Mouse (Mus musculus): ENCODE measurements around the gene Hgd. TPM values are rescaled to one million over a fixed set of nuclear protein-coding genes. Genes with fewer than 3 reads are reported as not detected.

Gene Hgd
- total RNA-seq, 2 experiments from 2014 or later: 0.54 TPM; not detected in 1

DNA sequence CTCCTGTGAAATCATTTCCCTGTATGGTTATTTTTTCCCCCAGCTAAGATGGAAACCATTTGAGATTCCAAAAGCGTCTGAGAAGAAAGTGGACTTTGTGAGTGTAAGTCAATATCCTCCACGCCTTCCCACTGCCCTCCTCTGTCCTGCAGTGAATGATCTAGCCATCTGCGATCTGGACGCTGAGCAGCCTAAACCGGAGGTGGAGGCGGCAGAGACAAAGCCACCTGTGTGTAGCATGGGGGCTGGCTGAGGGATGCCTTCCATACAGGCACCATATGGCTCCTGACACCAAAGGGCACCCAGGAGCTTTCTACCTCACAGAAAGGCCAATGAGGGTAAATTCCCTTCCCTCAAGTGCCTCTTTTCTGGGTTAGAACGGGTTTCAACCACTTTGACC, 31.1 kb downstream of the Hgd start:
- no peak for TF ChIP-seq CTCF (IDR thresholded peaks at IDR 0.05)
- intact Hi-C loops (cut with DNase I): no loop called here
- H3K4me3 ChIP-seq: no peak overlapping the region
- H3K27ac ChIP-seq: peak overlapping the region; percentile 87
- no peak for DNase-seq (ENCODE audit: extremely low spot score in 1 of 2, low spot score in 2 of 2)

DNA sequence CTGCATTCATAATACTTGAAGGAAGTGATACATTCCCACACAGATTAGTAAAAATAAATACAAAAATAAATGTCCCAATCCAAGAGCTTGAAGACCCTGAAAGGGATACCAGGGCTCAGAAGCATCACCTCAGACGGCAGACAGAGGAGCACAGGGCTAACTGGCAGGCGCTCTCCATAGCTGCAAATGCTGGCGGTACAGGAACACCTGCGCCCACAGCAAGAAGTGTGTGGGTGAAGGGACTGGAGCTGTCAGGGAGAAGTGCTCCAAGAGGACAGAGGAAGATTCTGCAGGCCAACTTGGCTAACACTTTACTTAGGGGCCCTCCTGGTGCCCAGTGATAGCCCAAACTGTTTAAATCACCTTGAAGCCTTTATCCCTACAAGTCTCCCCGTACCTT, 32.1 kb downstream of the Hgd start:
- no peak for TF ChIP-seq CTCF (IDR thresholded peaks at IDR 0.05)
- no peak for DNase-seq (ENCODE audit: extremely low spot score in 1 of 2, low spot score in 2 of 2)
- intact Hi-C loops (cut with DNase I): no loop called here
- no peak overlapping the region for H3K4me3 ChIP-seq
- H3K27ac ChIP-seq: no peak overlapping the region; the same call in 1 of the 2 replicates

DNA sequence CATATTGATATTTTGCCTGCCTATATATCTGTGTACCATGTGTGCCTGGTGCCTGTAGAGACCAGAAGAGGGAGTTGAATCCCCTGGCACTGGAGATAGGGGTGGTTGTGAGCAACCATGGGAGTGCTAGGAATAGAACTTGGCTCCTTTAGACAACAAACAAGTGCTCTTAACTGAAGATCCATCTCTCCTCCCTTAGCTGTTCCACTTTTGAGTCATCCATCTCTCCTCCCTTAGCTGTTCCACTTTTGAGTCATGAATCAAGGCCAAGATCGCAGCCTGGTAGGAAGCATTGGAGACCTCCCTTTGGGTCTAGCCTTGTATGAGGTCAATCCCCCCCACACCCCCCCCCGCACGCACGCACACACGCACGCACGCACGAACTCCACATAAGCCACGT, 34.6 kb downstream of the Hgd start:
- peak overlapping the region; percentile 34; the same call in 1 of the 2 replicates for H3K27ac ChIP-seq
- no peak overlapping the region for H3K4me3 ChIP-seq
- intact Hi-C loops (cut with DNase I): no loop called here
- TF ChIP-seq CTCF (IDR thresholded peaks at IDR 0.05): no peak; the same call in 1 of the 2 replicates
- DNase-seq (ENCODE audit: extremely low spot score in 1 of 2, low spot score in 2 of 2): no peak

DNA sequence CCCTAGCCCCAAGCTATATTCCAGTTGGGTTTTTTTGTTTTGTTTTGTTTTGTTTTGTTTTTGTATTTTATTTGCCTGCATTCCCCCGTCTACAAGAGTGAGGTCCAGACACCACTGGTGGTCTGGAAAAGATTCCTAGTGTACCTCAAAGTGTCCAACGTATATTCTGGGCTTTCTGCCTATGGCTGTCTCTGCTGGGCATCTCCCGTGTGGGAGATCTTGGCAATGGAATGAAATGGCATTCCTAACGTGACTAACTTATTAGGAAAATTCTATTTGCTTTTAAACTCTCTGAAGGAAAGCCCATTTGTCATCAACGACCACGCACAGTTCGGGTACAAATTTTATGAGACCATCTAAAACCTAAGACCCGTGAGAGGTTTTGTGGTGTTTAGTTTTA, 35.5 kb downstream of the Hgd start:
- H3K4me3 ChIP-seq: no peak overlapping the region
- H3K27ac ChIP-seq: peak overlapping the region; percentile 84
- intact Hi-C loops (cut with DNase I): no loop called here
- no peak for DNase-seq (ENCODE audit: extremely low spot score in 1 of 2, low spot score in 2 of 2)
- no peak for TF ChIP-seq CTCF (IDR thresholded peaks at IDR 0.05)

DNA sequence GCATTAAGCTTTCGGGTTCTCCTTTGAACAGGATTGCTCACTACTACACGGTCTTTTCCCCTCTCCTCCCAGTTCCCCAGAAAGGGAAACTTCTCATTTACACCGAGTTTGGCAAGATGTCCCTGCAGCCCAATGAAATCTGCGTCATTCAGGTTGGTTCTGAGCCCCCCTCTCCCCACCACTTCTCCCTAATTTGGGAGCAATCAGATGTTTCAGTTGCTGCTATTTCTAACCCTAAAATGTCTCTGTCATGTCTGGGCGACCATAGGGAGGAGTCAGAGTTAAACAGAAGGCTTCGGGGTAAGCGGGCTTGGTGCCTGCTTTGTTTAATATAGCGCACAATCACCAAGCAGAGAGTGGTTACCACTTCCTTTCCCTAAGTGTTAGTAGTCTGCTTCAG, 36.2 kb downstream of the Hgd start:
- intact Hi-C loops (cut with DNase I): loop anchor here (2.0 kb wide), 1 partner anchor 67 kb away; no protein-coding TSS in a partner anchor
- DNase-seq (ENCODE audit: extremely low spot score in 1 of 2, low spot score in 2 of 2): no peak
- Histone ChIP-seq H3K4me3 (no peak overlapping the region), H3K27ac (peak overlapping the region; percentile 84)
- no peak for TF ChIP-seq CTCF (IDR thresholded peaks at IDR 0.05)

DNA sequence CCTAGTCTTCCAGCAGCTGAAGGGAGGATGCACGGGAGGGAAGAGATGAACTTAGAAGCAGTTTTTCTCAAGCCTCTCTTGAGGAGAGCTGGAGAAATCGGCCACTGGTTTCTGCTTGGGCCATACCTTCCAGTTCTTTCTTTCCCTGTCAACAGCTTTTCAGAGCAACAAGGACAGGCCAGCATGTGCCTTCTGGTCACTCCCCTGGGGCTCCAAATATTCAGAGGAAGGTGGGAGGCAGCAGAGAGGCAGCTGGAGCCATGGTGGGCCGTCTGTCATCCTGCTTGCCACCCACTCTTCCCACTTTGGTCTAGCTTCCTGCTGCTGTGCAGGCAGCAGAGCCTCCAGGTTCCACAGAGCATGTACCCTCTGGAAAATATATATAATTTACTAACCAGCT, 37.7 kb downstream of the Hgd start:
- DNase-seq (ENCODE audit: extremely low spot score in 1 of 2, low spot score in 2 of 2): peak; percentile 47 to 66
- no peak for TF ChIP-seq CTCF (IDR thresholded peaks at IDR 0.05)
- intact Hi-C loops (cut with DNase I): loop anchor here (1.0 to 2.0 kb wide), 2 partner anchors 65 to 85 kb away; no protein-coding TSS in a partner anchor
- no peak overlapping the region for H3K4me3 ChIP-seq
- peak overlapping the region; percentile 84 for H3K27ac ChIP-seq

DNA sequence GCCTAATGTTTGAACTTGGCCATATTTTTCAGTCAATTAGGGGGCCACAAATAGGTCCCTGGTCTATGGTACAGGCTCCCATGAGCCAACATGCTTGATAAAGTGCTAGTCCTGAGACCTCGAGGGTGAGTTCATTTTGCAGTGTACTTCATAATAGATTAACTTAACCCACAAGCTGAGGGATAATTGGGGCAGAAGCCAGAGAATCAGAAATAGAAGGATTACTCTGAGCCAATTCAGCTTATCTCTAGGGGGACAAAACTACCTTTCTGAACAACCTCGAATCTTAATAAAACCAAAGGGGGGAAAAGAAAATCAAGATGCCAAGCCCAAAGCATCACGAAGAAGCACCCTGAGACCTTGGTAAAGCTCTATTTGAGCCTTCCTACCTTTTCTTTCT, 42.5 kb downstream of the Hgd start:
- H3K4me3 ChIP-seq: no peak overlapping the region
- intact Hi-C loops (cut with DNase I): no loop called here
- no peak overlapping the region for H3K27ac ChIP-seq
- no peak for DNase-seq (ENCODE audit: extremely low spot score in 1 of 2, low spot score in 2 of 2)
- no peak for TF ChIP-seq CTCF (IDR thresholded peaks at IDR 0.05)

DNA sequence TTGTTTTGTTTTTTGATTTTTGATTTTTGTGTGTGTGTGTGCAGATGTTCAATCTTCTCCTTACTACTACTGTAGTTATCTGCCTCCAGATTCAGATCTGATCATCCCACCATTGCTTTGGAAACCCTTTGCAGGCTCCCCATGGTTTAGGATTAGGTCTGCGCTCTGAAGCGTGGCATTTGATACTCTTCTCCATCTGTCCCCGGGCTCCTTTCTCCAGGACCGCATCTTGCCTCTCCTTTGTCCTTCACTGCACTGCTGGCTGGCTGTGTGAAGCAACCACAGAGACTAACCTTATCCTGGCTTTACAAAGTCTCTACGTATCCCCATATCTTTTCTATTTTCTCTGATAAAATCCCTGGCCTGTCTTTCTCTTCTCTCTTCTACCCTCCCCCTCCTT, 43.0 kb downstream of the Hgd start:
- no peak for DNase-seq (ENCODE audit: extremely low spot score in 1 of 2, low spot score in 2 of 2)
- Histone ChIP-seq H3K27ac (no peak overlapping the region), H3K4me3 (no peak overlapping the region)
- no peak for TF ChIP-seq CTCF (IDR thresholded peaks at IDR 0.05)
- intact Hi-C loops (cut with DNase I): no loop called here

DNA sequence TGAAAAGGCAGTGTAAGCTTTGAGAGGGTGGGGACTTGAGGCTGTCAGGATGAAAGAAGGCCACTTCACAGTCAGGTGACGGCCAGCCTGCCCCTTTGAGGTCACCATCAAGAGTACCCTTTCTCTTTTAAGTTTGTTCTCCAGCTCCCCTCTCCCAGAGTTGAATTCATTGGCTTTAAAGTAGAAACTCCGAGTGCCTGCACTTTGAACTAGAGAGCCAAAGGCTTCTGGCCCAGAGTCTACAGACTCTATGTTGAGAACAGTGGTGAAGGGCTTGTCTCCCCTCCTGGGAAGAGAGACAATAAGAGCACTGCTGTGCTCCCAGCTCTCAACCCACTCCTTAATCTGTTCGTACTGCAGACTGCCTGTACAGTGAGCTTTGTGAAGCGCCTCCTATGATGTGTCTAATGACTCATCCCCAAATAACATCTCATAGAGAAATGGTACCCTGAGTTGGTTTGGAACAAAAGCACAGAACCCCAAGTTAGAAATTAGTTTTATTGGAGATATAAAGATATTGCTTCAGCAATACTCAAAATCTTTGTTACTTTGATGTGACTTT, 46.5 kb downstream of the Hgd start:
- intact Hi-C loops (cut with DNase I): no loop called here
- no peak overlapping the region for H3K27ac ChIP-seq
- no peak for TF ChIP-seq CTCF (IDR thresholded peaks at IDR 0.05)

DNA sequence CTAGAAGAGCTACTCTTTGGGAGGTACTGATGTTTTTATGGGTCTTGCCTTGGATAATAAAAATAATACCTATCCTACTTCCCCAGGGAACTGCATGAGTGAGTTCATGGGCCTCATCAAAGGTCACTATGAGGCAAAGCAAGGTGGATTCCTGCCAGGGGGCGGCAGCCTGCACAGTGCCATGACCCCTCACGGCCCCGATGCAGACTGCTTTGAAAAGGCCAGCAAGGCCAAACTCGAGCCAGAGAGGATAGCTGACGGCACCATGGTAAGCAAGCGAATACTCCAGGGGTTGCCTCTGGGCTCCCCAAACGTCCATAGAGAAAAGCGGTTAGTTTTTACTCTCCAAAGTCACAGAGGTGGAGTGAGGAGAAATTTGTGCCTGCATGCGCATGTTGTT, 48.4 kb downstream of the Hgd start:
- Histone ChIP-seq H3K27ac (no peak overlapping the region), H3K4me3 (no peak overlapping the region)
- intact Hi-C loops (cut with DNase I): no loop called here
- no peak for DNase-seq (ENCODE audit: extremely low spot score in 1 of 2, low spot score in 2 of 2)
- TF ChIP-seq CTCF (IDR thresholded peaks at IDR 0.05): no peak

More for the DNA sequence above, 46.5 kb downstream of the Hgd start:
- H3K4me3 ChIP-seq: no peak overlapping the region
- no peak for DNase-seq (ENCODE audit: extremely low spot score in 1 of 2, low spot score in 2 of 2)

DNA sequence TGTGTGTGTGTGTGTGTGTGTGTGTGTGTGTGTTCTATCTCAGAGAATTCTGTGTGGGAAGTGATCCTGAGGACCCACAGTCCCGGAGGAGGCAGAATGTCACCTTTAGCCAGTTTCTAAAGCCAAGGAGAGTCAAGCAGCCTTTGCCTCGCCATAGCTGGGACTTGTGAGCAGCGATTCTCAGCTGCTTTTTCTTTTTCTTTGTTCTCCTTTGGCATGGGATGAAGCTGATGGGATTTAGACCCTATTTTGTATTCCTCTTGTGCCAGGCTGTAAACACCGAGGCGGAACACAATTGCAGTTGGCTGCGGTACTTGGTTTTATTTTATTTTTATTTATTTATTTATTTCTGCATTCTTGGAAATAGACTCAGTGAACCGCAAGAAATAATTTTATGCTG, 49.1 kb downstream of the Hgd start:
- no peak for TF ChIP-seq CTCF (IDR thresholded peaks at IDR 0.05)
- H3K4me3 ChIP-seq: no peak overlapping the region
- no peak overlapping the region for H3K27ac ChIP-seq

DNA sequence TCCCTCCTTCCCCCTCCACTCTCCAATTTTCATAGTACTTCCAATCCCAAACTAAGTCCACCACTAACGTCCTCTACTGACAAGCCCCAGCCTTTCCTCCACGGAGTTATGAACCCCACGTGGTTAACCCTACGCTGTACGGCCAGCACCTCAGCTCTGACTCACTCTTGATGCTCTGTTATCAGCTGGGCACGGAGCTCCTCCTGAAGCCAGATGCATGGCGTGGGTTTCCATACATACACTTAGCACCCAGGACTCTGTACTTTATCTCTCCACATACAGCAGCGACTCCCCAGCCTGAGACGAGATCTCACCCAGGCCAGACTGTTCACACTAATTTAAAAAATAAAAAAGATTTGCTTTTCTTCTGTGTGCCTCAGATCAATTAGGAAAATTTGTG, 54.6 kb downstream of the Hgd start:
- no peak overlapping the region for H3K27ac ChIP-seq
- TF ChIP-seq CTCF (IDR thresholded peaks at IDR 0.05): no peak
- no peak for DNase-seq (ENCODE audit: extremely low spot score in 1 of 2, low spot score in 2 of 2)
- H3K4me3 ChIP-seq: no peak overlapping the region
- intact Hi-C loops (cut with DNase I): no loop called here

More for the DNA sequence above, 49.1 kb downstream of the Hgd start:
- DNase-seq (ENCODE audit: extremely low spot score in 1 of 2, low spot score in 2 of 2): no peak
- intact Hi-C loops (cut with DNase I): no loop called here

DNA sequence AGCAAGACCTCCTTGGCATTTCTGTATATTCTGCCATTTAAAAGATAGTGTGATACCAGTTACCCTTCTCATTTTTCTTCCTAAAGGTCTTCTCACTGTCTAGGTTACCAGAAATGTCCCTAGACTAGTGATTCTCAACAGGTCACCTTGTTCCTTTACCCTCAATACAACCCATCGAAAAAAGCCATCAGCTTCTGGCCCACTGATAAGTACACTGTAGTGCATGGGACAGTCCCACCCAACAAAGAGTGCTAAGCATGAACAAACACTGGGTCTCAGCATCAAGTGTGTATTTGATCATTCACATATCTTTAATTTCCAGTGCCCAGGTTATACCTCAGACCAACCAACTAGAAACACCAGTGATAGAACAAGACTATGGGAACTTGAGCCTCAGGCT, 55.1 kb downstream of the Hgd start:
- Histone ChIP-seq H3K27ac (no peak overlapping the region), H3K4me3 (no peak overlapping the region)
- intact Hi-C loops (cut with DNase I): loop anchor here (5.0 kb wide), 1 partner anchor 98 kb away; the partner anchor contains the start of genes Gtf2e1 and Rabl3
- TF ChIP-seq CTCF (IDR thresholded peaks at IDR 0.05): no peak
- DNase-seq (ENCODE audit: extremely low spot score in 1 of 2, low spot score in 2 of 2): no peak

Data from left cerebral cortex, adult 2 months (tissue).